Mouse (Mus musculus): Measurements from ENCODE around the gene Klrc2.
"Not testable (repeated sequence)": the region's sequence is repeated elsewhere in the genome, so short reads cannot be mapped to it uniquely, and the experiment has no call there.

Klrc2 gene

GRCm38 (mm10) chr6:129660589-129660988, at the start of gene Klrc2:
Gene Klrc2 (minus strand): TSS chr6:129660689.
- not testable (repeated sequence) for DNase-seq

GRCm38 (mm10) chr6:129691436-129691835, 30.9 kb upstream of the Klrc2 start:
- DNase-seq = not testable (repeated sequence)

GRCm38 (mm10) chr6:129680379-129680778, 19.9 kb upstream of the Klrc2 start:
- DNase-seq = no peak

GRCm38 (mm10) chr6:129678873-129679272, 18.4 kb upstream of the Klrc2 start, which contains the start of gene Klrc1:
Gene Klrc1 (minus strand): TSS chr6:129678973.
- DNase-seq = no peak

- not testable (repeated sequence) for DNase-seq
These were observed 812 bp upstream of the Klrc2 start for GRCm38 (mm10) chr6:129661301-129661700.

- not testable (repeated sequence) for DNase-seq
These were observed 16.4 kb downstream of the Klrc2 start for GRCm38 (mm10) chr6:129644054-129644453.

- not testable (repeated sequence) for DNase-seq
These were observed 17.3 kb downstream of the Klrc2 start, which contains the start of gene Klrc3 for GRCm38 (mm10) chr6:129643237-129643636. Gene Klrc3 (minus strand): TSS chr6:129643337.

- DNase-seq = not testable (repeated sequence)
These were observed 29.4 kb downstream of the Klrc2 start for GRCm38 (mm10) chr6:129631046-129631445.

- DNase-seq = no peak
These were observed 36.8 kb downstream of the Klrc2 start, which contains the start of gene Klrk1 for GRCm38 (mm10) chr6:129623735-129624134. Gene Klrk1 (minus strand): TSS chr6:129623864.

GRCm38 (mm10) chr6:129608372-129608771, 52.1 kb downstream of the Klrc2 start:
- DNase-seq = no peak
